Mouse (Mus musculus) central nervous system, embryonic 14 days (tissue): Measurements from ENCODE around the gene Hnrnpul2. TPM values are rescaled to one million over a fixed set of nuclear protein-coding genes. Genes with fewer than 3 reads are reported as not detected.

Experiments used
- polyA plus RNA-seq: library from polyadenylated mRNA; depleted of rRNA; stranded (reverse); fragments of >200 nt; gene quantifications from 2 replicates; pipeline ENCODE4 v1.2.3, GENCODE M21; 2012; rRNA removed

The Hnrnpul2 gene
- polyA plus RNA-seq: 92.1 and 94.3 TPM in 2 replicates

DNA sequence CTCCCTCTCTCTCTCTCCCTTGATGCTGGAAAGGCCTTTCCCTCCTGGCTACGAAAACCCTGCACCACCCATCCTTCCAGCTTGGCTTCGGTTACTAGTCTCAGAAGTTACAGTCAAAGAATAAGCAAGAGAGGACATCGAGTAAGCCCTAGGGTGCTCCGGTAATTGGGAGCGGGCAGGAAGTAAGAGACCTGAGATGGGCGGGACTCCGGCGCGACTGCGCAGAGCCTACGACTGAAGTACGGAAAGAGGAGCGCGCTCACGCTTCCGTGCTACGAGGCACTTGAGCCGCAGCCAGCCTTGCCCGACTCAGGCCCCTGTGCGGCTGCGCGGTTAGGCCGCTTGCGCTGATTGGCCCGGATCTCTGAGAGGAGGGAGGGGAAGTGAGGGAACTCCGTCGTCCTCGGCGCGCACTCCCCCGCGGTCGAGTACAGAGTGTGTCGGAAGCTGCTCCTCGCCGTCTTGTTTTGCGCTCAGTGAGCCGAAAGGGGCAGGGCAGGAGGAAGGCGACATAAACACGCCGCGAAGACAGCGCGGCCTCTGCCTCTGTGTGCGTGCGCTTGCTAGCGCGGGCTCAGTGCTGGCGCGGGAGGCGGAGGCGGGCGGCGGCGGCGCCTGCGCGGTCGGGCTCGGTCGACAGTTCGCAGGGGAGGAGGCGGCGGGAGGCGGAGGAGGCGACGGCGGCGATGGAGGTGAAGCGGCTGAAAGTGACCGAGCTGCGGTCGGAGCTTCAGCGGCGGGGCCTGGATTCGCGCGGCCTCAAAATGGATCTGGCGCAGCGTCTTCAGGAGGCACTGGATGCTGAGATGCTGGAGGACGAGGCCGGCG is at the start of gene Hnrnpul2:
Hnrnpul2 (plus strand) TSS at position 415 of the 828 bp plus-strand sequence.

DNA sequence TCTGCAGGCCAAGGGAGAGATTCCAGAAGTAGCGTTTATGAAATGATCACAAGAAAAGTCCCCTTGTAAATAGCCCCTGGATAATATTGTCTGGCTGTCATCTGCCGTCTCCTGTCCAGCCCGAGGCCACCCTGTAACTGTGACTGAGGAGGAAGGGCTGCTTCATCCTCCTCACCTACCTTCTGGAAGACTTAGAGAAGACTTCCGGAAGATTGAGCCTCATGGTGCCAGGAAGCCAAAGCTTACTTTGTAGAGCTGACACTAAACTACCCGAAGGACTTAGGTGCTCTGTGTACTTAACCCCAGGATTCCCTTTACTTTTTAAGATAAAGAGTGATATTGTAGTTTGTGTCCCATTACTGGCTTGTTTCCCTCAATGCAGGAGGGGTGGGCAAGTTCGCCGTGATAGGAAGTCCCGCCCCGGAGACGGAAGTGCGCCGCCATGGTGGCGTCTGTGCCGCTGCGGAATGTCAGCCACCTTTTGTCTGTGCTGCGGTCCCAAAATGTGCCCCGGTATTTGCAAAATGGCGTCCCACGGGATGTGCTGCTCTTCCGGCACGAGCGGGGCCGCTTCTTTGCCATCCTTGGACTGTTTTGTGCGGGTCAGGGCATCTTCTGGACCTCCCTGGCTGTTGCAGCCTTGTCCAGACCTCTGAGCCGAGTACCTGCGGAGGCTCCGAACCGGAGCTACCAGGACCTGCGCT is 49.1 kb upstream of the Hnrnpul2 start, which contains the start of gene Tmem223:
Tmem223 (plus strand) TSS at position 430 of the 704 bp plus-strand sequence.

GRCm38 (mm10) chr19:8774086-8774835 is 45.5 kb upstream of the Hnrnpul2 start, which contains the start of gene Tmem179b:
TSS of gene Tmem179b (minus strand) at chr19:8774467.

DNA sequence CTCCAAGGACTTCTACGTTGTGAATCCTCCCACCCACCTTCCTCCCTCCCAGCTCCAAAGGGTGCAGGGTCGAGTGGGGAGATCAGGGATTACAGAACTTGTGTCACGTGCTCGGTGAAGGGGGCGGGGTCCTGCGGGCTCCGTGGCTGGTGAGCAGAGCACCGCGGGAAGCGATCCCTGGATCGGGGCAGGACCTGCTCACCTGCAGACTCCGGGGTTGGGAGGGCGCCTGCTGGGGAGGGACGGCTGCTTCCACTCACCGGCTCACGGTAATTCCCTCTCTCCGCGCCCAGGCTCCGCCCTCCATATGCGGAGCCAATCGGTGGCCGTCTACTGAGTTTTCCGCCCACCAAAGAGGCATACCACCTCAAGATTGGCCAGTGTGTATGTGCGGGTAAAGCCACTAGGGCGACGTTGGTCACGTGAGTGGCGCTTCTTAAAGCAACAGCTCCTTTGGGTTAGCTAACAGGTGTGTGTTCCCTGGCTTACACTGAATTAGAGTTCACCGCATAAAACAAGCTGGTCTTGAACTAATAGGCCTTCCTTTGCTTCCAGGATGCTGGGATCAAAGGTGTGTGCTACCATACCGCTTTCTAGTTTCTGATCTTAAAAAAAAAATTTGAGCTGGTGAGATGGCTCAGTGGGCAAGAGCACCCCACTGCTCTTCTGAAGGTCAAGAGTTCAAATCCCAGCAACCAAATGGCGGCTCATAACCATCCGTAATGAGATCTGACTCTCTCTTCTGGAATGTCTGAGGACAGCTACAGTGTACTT is 33.6 kb upstream of the Hnrnpul2 start, which contains the start of gene Taf6l:
Taf6l (minus strand) TSS at position 410 of the 774 bp plus-strand sequence.

GRCm38 (mm10) chr19:8798264-8798946 is 21.4 kb upstream of the Hnrnpul2 start, which contains the start of gene Polr2g:
TSS of gene Polr2g (minus strand) at chr19:8798577.

DNA sequence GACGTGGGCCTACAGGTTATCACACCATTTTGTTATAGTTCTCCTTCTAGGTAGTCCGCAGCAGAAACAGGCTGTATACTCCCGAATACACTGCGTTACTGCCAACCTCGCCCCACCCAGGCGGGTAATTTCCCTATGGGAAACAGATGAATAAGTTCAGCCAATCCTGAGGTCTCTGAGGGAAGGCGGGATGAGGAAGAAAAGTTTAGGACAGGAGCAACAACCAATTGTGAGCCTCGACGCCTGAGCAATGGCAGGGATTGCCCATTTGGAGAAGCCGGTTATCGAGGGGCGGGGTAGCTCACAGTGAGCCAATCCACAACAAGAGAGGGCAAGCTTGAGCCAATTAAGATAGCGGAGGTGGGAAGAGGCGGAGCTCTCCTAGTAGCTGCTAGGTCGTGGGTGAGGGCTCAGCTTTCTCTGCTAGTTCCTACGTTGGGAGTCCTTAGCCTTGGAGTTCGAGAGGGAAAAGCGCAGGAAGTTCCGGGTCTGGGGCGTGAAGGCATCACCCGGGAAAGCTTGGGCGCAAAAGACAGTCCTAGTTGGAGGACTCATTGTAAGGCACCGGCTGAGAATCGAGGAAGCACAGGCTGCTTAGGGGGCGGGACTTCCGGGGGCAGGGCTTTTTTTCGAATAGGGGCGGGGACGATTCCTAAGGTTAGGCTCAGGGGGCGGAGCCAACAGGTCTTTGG is 17.5 kb upstream of the Hnrnpul2 start, which contains the start of gene Zbtb3:
Zbtb3 (plus strand) TSS at position 426 of the 692 bp plus-strand sequence.

DNA sequence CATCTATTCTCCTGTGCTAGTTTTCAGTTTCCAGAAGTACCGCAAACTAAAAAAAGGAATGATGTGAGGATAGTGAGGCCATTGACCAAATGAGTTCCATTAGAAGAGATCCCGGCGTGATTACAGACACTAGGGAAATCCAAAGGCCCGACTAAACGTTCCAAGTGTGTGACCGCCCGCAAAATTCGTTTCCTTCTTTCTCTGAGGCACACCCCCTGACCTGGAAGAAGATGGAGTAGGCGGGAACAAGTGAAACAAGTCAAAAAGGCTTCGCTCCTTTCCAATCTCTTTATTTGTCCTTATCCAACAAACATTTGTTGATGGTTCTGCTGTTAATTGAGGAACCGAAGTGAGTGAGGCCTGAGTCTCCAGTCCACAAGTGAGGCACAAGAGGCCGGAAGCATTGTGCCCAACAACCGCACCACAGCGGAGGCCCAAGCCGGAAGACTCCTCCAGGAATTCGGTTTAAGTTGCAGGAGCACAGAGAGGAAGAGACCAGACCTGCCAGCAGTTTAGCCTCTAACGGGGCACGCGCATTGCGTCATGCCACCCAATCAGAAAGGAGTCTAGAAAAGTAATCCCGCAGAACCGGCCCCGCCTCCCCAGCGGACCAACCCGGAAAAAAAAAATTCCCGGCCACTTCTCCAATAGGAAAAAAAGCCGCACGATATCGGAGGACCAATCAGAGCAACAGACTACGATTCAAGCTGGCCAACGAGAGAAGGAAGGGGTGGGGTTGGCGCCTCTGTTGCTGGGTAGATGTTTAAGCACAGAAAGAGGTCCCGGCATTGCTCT is 812 bp upstream of the Hnrnpul2 start, which contains the start of gene Ttc9c:
Ttc9c (minus strand) TSS at position 533 of the 795 bp plus-strand sequence.

GRCm38 (mm10) chr19:8829660-8830059 is 9.8 kb downstream of the Hnrnpul2 start, which contains the start of gene AC129217.1:
TSS of gene AC129217.1 (plus strand) at chr19:8829773.

GRCm38 (mm10) chr19:8837251-8837791 is 17.5 kb downstream of the Hnrnpul2 start, which contains the start of gene Bscl2:
TSS of gene Bscl2 (plus strand) at chr19:8837467.

DNA sequence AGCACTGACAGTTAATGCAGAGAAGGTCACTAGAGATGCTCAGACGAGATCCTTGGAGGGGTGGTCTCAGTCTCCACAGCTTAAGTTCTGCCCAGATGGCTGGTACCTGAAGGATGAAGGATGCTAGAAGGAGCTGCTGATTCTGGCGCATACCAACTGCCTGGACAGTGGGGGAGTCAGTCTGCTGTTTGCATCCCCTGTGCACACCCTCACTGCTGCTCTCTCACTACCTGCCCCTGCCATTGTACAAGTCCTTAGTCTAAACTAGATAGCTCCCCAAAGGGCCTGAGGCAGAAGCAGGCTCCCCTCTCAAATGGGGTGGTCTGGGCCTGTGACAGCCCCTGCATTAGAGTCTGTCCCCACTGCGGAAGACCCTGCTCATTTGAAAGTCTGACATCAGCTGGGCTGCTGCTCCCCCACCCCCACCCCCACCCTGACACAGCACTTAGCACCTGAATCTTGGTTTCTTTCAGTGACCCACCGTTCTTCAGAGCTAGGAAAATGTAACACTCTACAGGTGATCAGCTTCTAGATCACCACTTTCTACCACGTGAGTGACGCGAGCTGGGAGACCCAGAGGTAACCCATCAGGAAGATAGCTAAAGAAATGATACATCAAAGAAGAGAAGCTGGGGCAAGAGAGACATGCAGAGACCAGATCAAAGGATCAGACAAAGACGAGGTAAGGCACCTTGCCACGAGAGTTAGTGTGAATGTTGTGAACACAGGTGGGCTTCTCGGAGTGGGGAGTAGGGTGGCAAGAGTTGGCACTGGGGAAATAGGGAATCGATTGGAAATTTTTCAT is 19.5 kb downstream of the Hnrnpul2 start, which contains the start of gene Gng3:
Gng3 (minus strand) TSS at position 92 of the 805 bp plus-strand sequence.

GRCm38 (mm10) chr19:8850402-8850901 is 30.6 kb downstream of the Hnrnpul2 start, which contains the start of gene Lrrn4cl:
TSS of gene Lrrn4cl (plus strand) at chr19:8850768.

DNA sequence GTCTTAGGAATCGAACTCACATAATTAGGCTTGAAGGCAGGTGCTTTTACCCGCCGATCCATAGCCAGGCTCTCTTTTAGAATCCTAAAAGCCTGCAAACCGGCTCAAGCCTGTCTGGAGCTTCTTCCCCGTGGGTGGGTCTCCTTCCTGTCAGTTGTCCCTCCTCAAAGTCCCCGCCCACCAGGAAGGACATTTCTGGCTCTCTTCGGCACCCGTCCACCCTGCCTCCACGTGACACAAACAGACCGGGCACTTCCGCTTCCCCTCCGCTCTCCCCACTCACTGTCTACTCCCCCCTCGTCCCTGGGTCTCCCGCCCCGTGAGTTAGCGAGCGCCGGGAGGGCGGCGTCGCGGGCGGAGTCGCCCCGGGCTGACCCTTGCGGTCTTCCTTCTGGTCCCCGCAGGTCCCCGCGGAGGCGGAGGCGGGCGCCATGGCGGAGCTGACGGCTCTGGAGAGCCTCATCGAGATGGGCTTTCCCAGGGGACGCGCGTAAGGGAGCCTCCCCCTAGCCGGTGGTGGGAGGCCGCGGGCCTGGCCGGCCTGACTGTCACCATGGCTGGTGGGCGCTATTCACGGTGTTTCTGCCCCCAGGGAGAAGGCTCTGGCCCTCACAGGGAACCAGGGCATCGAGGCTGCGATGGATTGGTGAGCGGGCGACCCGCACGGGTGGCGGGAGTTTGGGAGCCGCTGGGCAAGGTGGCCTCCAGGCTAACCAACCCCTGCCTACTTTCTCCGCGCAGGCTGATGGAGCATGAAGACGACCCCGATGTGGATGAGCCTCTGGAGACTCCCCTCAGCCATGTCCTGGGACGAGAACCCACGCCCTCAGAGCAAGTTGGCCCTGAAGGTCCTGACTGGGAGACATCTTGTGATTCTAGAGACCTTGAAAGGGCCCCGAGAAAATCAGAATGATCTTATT is 51.7 kb downstream of the Hnrnpul2 start, which contains the start of gene Ubxn1:
Ubxn1 (plus strand) TSS at position 230 of the 920 bp plus-strand sequence.

GRCm38 (mm10) chr19:8880311-8881033 is 60.7 kb downstream of the Hnrnpul2 start, which contains the start of gene Uqcc3:
TSS of gene Uqcc3 (minus strand) at chr19:8880923.

GRCm38 (mm10) chr19:8883616-8884015 is 63.8 kb downstream of the Hnrnpul2 start, which contains the start of the genes Lbhd1 and Gm49403:
TSS of gene Lbhd1 (plus strand) at chr19:8883732.
TSS of gene Gm49403 (plus strand) at chr19:8883930.

